17 mouse cellular contexts compared by ENCODE assay signal in genomic region chr12:25534620-25534950, GRCm38 (mm10).
A peak's percentile ranks its signal among the peaks of the same experiment; 100 is the strongest.
DNase-seq lines count a peak whose midpoint lies in the region; ATAC-seq and TF ChIP-seq lines count a peak whose summit lies in the region.
"Had no signal": no experiment of that assay in that cellular context is flagged by ENCODE, and none has a peak within 500 bp of the region (broad histone marks: within the 10 kb centered on the region; RNA-seq: fewer than 3 reads in every experiment).

No protein-coding gene starts in this region.

- no peak overlapping the region for H3K4me3 ChIP-seq in heart, embryonic 10.5 days
- no peak overlapping the region for H3K4me3 ChIP-seq in heart, embryonic 11.5 days (ENCODE audit: low read depth, low read length)
- no peak overlapping the region for H3K4me3 ChIP-seq in kidney, postnatal 0 days (replicated peaks; ENCODE audit: low read depth, low read length)
- H3K4me3 ChIP-seq in intestine, embryonic 16.5 days (ENCODE audit: low read length): no peak overlapping the region
- H3K4me3 ChIP-seq in forebrain, embryonic 14.5 days (ENCODE audit: low read depth, low read length): no peak overlapping the region
- H3K4me3 ChIP-seq: forebrain, embryonic 10.5 days; hindbrain, embryonic 13.5 days; megakaryocyte, embryonic 14.5 days had no signal

- H3K9ac ChIP-seq in heart, embryonic 11.5 days (ENCODE audit: low read depth, low read length): no peak overlapping the region
- no peak overlapping the region for H3K9ac ChIP-seq in kidney, postnatal 0 days (ENCODE audit: low read depth, low read length)
- no peak overlapping the region for H3K9ac ChIP-seq in intestine, embryonic 16.5 days (ENCODE audit: low read depth, low read length)
- H3K9ac ChIP-seq in forebrain, embryonic 14.5 days (ENCODE audit: low read length): no peak overlapping the region
- H3K9ac ChIP-seq: hindbrain, embryonic 13.5 days had no signal

- H3K4me1 ChIP-seq in heart, embryonic 10.5 days: peaks cover 16% of the 10 kb centered on the region
- no peaks in the 10 kb centered on the region for H3K4me1 ChIP-seq in heart, embryonic 11.5 days (ENCODE audit: control insufficient read depth, insufficient read depth, low read length)
- H3K4me1 ChIP-seq in kidney, postnatal 0 days (replicated peaks; ENCODE audit: insufficient read depth, low read length): no peaks in the 10 kb centered on the region
- peaks cover 7% of the 10 kb centered on the region; the same call in 1 of the 2 replicates for H3K4me1 ChIP-seq in intestine, embryonic 16.5 days (ENCODE audit: control insufficient read depth, insufficient read depth, low read length)
- no peaks in the 10 kb centered on the region for H3K4me1 ChIP-seq in forebrain, embryonic 14.5 days (ENCODE audit: control insufficient read depth, insufficient read depth, low read length)
- H3K4me1 ChIP-seq: forebrain, embryonic 10.5 days; hindbrain, embryonic 13.5 days; megakaryocyte, embryonic 14.5 days had no signal

- no peaks in the 10 kb centered on the region for H3K36me3 ChIP-seq in heart, embryonic 10.5 days
- no peaks in the 10 kb centered on the region for H3K36me3 ChIP-seq in heart, embryonic 11.5 days (ENCODE audit: control insufficient read depth, insufficient read depth, low read length)
- H3K36me3 ChIP-seq in kidney, postnatal 0 days (ENCODE audit: insufficient read depth, low read length): no peaks in the 10 kb centered on the region
- H3K36me3 ChIP-seq in intestine, embryonic 16.5 days (ENCODE audit: control insufficient read depth, insufficient read depth, low read length): no peaks in the 10 kb centered on the region
- no peaks in the 10 kb centered on the region for H3K36me3 ChIP-seq in forebrain, embryonic 14.5 days (ENCODE audit: control insufficient read depth, insufficient read depth, low read length)
- H3K36me3 ChIP-seq: forebrain, embryonic 10.5 days; hindbrain, embryonic 13.5 days had no signal

- 61% methylated on average over 5 of the region's 5 CpGs for WGBS in heart, embryonic 10.5 days
- 52% methylated on average over 5 of the region's 5 CpGs for WGBS in heart, embryonic 11.5 days (ENCODE audit: insufficient replicate concordance)
- WGBS in kidney, postnatal 0 days: 25% methylated on average over 5 of the region's 5 CpGs
- WGBS in intestine, embryonic 16.5 days: 32% methylated on average over 5 of the region's 5 CpGs
- WGBS in forebrain, embryonic 14.5 days: 83% methylated on average over 5 of the region's 5 CpGs

- H3K4me2 ChIP-seq in heart, embryonic 11.5 days: no peak overlapping the region
- no peak overlapping the region for H3K4me2 ChIP-seq in kidney, postnatal 0 days (ENCODE audit: low read length)
- H3K4me2 ChIP-seq in intestine, embryonic 16.5 days (ENCODE audit: low read depth, low read length): no peak overlapping the region
- H3K4me2 ChIP-seq in forebrain, embryonic 14.5 days (ENCODE audit: low read length): no peak overlapping the region
- H3K4me2 ChIP-seq: hindbrain, embryonic 13.5 days had no signal

- H3K9me3 ChIP-seq in heart, embryonic 10.5 days: no peaks in the 10 kb centered on the region
- H3K9me3 ChIP-seq in heart, embryonic 11.5 days (replicated peaks; ENCODE audit: control insufficient read depth, low read length): no peaks in the 10 kb centered on the region
- H3K9me3 ChIP-seq in kidney, postnatal 0 days (replicated peaks; ENCODE audit: low read length): no peaks in the 10 kb centered on the region
- no peaks in the 10 kb centered on the region for H3K9me3 ChIP-seq in intestine, embryonic 16.5 days (ENCODE audit: control insufficient read depth, low read length)
- H3K9me3 ChIP-seq in forebrain, embryonic 14.5 days (replicated peaks; ENCODE audit: control insufficient read depth, low read length): no peaks in the 10 kb centered on the region
- H3K9me3 ChIP-seq: forebrain, embryonic 10.5 days; hindbrain, embryonic 13.5 days; megakaryocyte, embryonic 14.5 days had no signal

- 0 out of 2 replicates have a peak overlapping the region, but pooled peaks have one; percentile 13 for H3K27ac ChIP-seq in heart, embryonic 10.5 days
- no peak overlapping the region for H3K27ac ChIP-seq in heart, embryonic 11.5 days (ENCODE audit: low read depth, low read length)
- H3K27ac ChIP-seq in kidney, postnatal 0 days: 0 out of 2 replicates have a peak overlapping the region, but pooled peaks have one; percentile 6
- H3K27ac ChIP-seq in intestine, embryonic 16.5 days (ENCODE audit: low read length): no peak overlapping the region
- no peak overlapping the region for H3K27ac ChIP-seq in forebrain, embryonic 14.5 days (ENCODE audit: low read depth, low read length)
- H3K27ac ChIP-seq: hindbrain, embryonic 13.5 days had no signal

- DNase-seq in heart, embryonic 10.5 days (ENCODE audit: low spot score): no peak
- DNase-seq in kidney, postnatal 0 days (ENCODE audit: low spot score): peak; percentile 41
- DNase-seq in kidney, postnatal 10 days: no peak
- DNase-seq in forebrain, embryonic 14.5 days (ENCODE audit: low spot score): no peak
- DNase-seq in layer of hippocampus, adult 18-20 months (ENCODE audit: low spot score in 2 of 2): no peak
- no peak for DNase-seq in thymus, postnatal 36 days
- DNase-seq: cerebellum, adult 11-12 months; kidney, postnatal 14 days; layer of hippocampus, postnatal 36 days; right cerebral cortex, adult 18-20 months; thymus, adult 18-20 months had no signal

- no peaks in the 10 kb centered on the region for H3K27me3 ChIP-seq in heart, embryonic 10.5 days (ENCODE audit: insufficient read depth, poor library complexity, severe bottlenecking)
- no peaks in the 10 kb centered on the region for H3K27me3 ChIP-seq in heart, embryonic 11.5 days (ENCODE audit: control insufficient read depth, insufficient read depth, low read length)
- H3K27me3 ChIP-seq in kidney, postnatal 0 days (ENCODE audit: insufficient read depth, low read length): no peaks in the 10 kb centered on the region
- no peaks in the 10 kb centered on the region for H3K27me3 ChIP-seq in intestine, embryonic 16.5 days (replicated peaks; ENCODE audit: control insufficient read depth, insufficient read depth, low read length)
- H3K27me3 ChIP-seq in forebrain, embryonic 14.5 days (replicated peaks; ENCODE audit: control insufficient read depth, insufficient read depth, low read length): no peaks in the 10 kb centered on the region
- H3K27me3 ChIP-seq: hindbrain, embryonic 13.5 days; Patski had no signal

- no peak for ATAC-seq in heart, embryonic 11.5 days (replicated peaks; ENCODE audit: insufficient number of reproducible peaks, low FRiP score, low TSS enrichment)
- no peak for ATAC-seq in kidney, postnatal 0 days (replicated peaks; ENCODE audit: low FRiP score, low read depth)
- peak; percentile 36; the same call in 1 of the 2 replicates for ATAC-seq in intestine, embryonic 16.5 days
- ATAC-seq in forebrain, embryonic 14.5 days: no peak
- ATAC-seq: Patski had no signal

- TF ChIP-seq CTCF in kidney, postnatal 0 days (IDR thresholded peaks at IDR 0.05; ENCODE audit: low read depth): no peak

Comparison
In these comparisons a context has a peak if more than half of its experiments do, and no peak if none do; other contexts are left out.
1. H3K27ac ChIP-seq: peak in heart, embryonic 10.5 days (single experiment) and kidney, postnatal 0 days (single experiment); none in heart, embryonic 11.5 days (single experiment), intestine, embryonic 16.5 days (single experiment) and forebrain, embryonic 14.5 days (single experiment).